Mouse (Mus musculus) layer of hippocampus, adult 2 months (tissue): ENCODE results near the gene Cmtm1. TPM values are rescaled to one million over a fixed set of nuclear protein-coding genes. Genes with fewer than 3 reads are reported as not detected.
A peak's percentile ranks its signal among the peaks of the same experiment; 100 is the strongest.
"Not testable (repeated sequence)": the region's sequence is repeated elsewhere in the genome, so short reads cannot be mapped to it uniquely, and the experiment has no call there.

Source experiments
- DNase-seq, 2 experiments: peaks; one replicate each; pipeline ENCODE4 v3.0.0; 2022; ENCODE audit warnings: low spot score in 2 of 2
- H3K27ac ChIP-seq: fragments of 200-600 bp; 2 replicates; pipeline ENCODE4 v1.8.1; 2022
- H3K4me3 ChIP-seq: fragments of 200-600 bp; 2 replicates; pipeline ENCODE4 v1.8.1; 2022; ENCODE audit warnings: mild to moderate bottlenecking
- CTCF ChIP-seq: fragments of 200-600 bp; conservative IDR thresholded peaks from 2 replicates; pipeline ENCODE4 v1.8.1; 2022; ENCODE audit warnings: antibody characterized with exemption, mild to moderate bottlenecking, moderate library complexity
- total RNA-seq, 2 experiments: library from RNA; stranded (reverse); gene quantifications; 2 replicates each; pipeline ENCODE4 v1.2.3; 2021

Gene Cmtm1
- total RNA-seq, 2 experiments from 2014 or later = not detected

DNA sequence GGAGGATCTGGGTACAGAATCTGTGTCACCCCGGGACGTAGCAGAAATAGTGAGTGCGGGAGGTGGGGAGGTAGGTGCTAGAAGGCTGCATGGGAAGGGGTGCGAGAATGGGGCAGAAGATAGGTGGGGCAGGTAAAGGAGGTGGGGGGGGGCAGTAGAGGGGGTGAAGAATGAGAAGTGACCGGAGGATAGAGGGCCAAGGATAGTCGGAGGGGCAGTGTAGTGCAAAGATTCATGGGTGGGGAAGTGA is 30.0 kb upstream of the Cmtm1 start:
- H3K27ac ChIP-seq = peak overlapping the region; percentile 82; the same call in 1 of the 2 replicates
- no peak for TF ChIP-seq CTCF

DNA sequence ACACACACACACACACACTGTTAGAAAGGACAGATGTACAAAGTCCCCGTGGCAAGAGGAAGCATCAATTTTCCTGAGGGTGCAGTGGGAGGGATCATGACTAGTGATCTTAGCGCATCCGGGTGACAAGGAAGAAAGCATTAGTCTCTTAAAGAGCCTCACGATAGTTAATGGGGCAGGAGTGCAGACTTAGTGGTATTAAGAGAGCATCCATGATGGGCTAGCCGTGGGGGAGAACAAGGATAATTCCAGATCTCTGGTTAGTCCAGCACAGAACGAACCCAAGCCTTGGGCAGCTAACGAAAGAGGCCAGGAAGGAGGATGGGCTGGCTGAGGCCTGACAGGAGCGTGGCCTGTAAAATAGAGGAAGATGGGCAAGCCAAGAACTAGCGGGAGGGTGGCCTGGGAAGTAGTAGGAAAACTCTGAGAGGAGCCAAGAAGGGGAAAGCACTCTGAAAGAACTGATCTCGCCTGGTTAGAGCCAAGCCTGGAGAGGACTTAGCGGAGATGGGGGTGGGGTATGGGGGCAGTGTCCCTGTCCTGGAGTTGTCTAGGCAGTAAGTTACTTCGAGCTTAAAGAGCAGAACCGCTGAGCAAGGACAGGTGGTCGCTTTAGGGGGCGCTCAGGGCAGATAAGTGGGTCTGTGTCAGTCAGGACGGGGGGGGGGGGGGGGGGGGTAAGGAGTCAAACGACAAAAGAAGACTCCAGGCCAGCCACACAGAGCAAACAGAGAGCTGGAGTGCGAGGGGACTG is 29.5 kb upstream of the Cmtm1 start, which contains the start of gene Cmtm3:
Gene Cmtm3 (plus strand): TSS at position 182 of the 754 bp plus-strand sequence.
- Histone ChIP-seq H3K27ac (peak within 1 kb of the TSS; percentile 82; the same call in 1 of the 2 replicates), H3K4me3 (peak within 1 kb of the TSS; percentile 68)
- no peak for TF ChIP-seq CTCF
- no peak for DNase-seq

More for the DNA sequence above, 30.0 kb upstream of the Cmtm1 start:
- peak overlapping the region; percentile 68 for H3K4me3 ChIP-seq
- DNase-seq = no peak

DNA sequence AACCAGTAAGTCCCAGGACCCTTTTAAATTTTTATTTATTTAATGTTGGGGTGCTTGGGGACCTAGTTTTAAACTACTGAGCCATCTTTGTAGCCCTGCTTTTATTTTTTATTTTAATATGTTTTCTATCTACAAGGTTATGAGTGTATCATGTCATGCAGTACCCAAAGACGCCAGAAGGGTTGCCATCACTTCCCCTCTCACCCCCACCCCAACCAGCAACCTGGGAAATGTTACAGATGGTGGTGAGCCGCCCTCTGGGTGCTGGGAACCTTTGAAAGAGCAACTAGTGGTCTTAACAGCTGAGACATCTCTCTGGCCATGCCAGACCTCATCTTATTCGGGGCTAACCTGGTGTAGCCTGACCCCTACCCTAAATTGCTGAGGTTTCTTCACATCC is 27.9 kb upstream of the Cmtm1 start:
- Histone ChIP-seq H3K27ac (no peak overlapping the region), H3K4me3 (no peak overlapping the region)
- DNase-seq = no peak
- peak; percentile 48 for TF ChIP-seq CTCF

DNA sequence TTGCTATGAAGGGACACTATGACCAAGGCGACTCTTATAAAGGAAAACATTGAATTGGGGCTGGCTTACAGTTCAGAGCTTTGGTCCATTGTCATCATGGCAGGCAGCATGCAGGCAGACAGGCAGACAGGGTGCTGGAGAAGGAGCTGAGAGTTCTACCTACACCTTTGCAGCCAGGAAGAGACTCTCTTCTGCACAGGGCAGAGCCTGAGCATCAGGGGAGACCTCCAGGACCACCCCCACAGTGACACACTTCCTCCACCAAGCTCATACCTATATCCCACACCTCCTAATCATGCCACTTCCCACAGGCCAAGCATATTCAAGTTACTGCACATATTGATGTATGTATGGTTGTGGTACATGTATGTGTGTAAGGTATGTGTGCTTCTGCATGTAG is 26.9 kb upstream of the Cmtm1 start:
- no peak overlapping the region for H3K4me3 ChIP-seq
- no peak overlapping the region for H3K27ac ChIP-seq
- no peak for DNase-seq
- TF ChIP-seq CTCF = no peak

DNA sequence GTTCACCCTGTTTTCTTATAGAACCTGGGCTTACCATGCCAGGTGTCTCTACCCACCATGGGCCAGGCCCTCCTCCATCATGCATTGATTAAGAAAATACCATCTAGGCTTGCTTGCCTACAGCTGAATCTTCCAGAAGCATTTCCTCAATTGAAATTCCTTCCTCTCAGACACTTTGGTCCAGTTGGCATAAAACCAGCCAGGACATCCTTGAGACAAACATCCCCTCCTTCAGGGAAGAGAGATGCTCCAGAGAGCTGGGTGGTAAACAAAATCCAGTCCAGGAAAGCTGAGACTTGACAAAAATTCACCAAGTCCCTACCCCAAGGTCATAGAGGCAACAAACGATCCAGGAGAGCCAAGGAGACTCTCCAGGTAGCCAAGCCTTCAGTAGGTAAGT is 24.3 kb upstream of the Cmtm1 start:
- TF ChIP-seq CTCF = no peak
- Histone ChIP-seq H3K27ac (no peak overlapping the region), H3K4me3 (no peak overlapping the region)
- DNase-seq = no peak

DNA sequence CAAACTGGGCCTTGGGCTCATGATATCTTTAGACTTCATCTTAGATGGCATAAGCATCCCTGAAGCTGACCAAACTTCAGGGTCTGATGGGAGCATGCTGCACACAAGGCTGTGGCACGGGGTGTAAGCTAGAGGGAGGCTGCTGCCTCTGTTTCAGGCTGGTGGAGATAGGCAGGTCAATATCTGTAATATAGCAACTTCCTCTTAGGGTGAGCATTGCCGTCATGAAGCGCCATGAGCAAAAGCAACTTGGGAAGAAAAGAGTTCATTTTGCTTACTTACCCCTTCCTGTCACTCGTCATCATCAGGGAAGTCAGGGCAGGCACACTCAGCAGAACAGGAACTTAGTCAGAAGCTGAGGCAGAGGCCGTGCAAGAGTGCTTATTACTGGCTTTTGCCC is 23.8 kb upstream of the Cmtm1 start:
- H3K27ac ChIP-seq = no peak overlapping the region
- DNase-seq = no peak
- no peak overlapping the region for H3K4me3 ChIP-seq
- no peak for TF ChIP-seq CTCF

DNA sequence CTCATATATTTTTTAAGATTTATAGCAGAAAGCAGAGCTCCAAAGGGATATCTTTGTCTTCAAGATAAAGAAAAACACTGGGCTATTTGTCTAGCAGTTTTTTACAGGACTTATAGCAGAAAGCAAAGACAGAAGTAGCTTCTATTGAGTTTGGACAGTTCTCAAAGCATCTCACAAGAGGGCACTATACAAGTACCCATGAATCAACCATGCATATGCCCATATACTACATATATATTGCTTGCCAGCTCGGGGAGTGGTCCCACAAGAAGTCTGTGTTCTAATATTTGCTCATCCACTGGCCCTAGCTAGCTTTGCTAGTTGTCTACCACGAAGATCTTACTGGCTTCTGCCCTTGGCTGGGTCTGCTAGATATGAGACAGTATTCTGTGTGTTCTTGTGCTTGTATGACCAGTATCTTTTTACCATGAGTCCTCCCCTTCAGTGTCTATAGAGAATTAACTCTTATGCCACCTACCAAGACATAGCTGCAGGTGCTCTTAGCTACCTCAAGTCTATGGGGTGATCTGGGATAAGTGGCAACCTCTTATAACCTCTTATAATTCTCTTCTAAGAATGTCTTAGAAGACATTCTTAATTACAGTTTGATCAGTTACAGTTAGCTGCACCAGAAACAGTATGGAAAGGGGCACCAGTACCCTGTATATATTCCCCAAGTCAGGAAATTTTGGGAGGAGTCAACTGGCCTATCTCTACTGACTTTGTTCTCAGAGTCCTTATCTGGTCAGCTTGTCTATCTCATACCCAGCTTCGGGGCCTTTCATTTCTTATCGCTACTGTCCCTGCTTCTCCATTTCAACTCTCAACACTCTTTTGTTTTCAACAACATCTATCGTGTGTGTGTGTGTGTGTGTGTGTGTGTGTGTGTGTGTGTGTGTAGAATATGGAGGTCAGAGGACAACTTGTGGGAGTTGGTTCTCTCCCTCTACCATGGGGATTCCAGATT is 23.0 kb upstream of the Cmtm1 start:
- DNase-seq = no peak
- peak; percentile 33 for TF ChIP-seq CTCF
- H3K27ac ChIP-seq = no peak overlapping the region
- H3K4me3 ChIP-seq = no peak overlapping the region

DNA sequence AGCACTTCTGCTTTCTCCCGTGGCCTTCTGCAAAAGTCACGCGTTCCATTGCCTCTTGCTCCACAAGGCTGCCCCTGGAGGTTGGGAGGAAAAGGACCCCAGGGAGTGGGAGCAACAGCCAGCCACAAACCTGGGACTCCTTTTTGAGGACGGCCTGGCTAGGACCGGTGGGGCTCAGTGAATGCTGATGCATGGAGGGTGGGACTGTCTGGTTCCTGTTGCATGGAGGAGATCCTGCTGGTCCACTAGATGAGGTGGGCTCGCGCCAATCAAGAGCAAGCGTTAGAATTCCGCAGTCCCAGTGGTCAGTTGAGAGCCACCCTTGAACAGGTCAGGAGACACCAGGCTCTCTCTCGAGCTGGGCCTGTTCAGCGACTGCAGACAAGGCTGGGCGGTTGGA is 12.0 kb upstream of the Cmtm1 start, which contains the start of gene Cmtm2b:
Gene Cmtm2b (plus strand): TSS at position 301 of the 400 bp plus-strand sequence.
- not testable (repeated sequence) for DNase-seq, H3K27ac ChIP-seq, H3K4me3 ChIP-seq

DNA sequence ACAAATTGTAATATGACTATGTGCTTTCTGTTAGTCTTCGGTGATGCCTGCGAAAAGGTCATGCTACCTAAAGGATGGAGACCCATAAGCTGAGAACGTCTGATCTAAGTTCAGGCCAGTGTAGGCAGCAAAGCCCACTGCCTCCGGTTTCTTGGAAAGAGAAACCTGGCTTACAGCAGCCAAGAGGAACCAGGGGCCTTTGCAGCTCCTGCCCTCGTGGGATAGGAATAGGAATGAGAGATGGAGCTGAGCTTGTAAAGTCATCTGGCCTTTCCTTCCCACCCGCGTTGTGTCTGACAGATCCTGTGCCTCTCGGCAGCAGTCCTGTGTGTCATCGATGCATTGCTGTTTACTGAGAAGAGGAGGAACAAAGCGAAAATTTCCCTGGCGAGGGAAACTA is 11.3 kb upstream of the Cmtm1 start, which contains the start of gene Gm11020:
Gene Gm11020 (plus strand): TSS at position 301 of the 400 bp plus-strand sequence.
- not testable (repeated sequence) for H3K4me3 ChIP-seq, DNase-seq, H3K27ac ChIP-seq

DNA sequence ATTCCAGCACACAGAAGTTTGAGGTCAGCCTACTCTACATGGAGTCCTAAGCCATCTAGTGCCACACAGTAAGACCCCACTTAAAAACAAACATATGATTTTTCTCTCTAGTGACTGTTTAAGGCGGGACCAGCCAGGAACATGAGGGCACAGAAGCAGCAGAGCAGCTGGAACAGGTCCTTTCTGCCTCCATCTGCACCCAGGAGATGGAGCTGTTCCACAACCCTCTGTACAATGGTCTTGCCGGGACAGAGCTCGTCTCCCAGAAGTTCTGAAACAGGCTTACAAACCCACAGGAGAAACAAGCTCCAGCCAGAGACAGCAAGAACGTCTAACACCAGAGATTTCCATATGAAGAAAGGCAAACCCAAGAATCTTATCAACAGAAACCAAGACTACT is 3.4 kb upstream of the Cmtm1 start:
- H3K4me3 ChIP-seq = no peak overlapping the region
- H3K27ac ChIP-seq = no peak overlapping the region
- DNase-seq = no peak
- TF ChIP-seq CTCF = peak; percentile 67

DNA sequence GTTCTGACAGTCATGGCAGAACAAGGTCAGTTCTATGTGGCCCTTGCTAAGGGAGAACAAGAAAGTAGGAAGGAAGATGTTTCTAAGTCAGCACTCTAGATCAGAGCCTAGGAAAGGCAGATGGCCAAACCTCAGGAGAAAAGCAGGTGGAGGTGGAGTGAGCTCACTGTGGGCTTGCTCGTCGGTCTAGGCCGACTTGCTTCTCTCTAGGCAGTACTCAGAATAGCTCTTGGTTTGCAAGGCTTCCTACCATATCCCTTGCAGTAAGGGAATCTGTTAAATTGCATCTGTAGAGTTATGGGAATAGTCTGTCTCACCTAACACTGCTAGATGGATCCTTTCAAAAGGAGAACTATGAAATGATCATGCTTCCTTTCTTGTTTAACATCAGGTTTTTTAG is 2.1 kb upstream of the Cmtm1 start:
- H3K4me3 ChIP-seq, H3K27ac ChIP-seq, DNase-seq: not testable (repeated sequence)

DNA sequence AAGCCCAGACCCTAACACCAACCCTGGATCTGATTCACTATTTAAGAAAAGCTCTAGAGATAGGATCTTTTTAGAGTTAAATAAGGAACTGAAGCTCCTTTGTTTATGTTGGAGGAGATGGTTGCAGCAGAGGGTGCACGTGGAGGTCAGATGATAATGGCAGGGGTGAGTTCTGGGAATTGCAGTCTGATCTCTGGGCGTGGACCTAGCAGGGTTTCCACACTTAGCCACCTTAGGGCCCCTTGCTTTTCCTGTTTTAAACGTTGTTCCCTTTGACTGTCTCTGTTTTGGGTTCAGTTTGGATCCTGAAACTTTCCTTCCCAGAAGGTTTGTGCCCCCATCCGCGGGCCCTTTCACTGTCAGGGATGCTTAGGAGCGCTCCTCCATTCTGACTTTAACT is 1.6 kb downstream of the Cmtm1 start:
- H3K4me3 ChIP-seq, H3K27ac ChIP-seq, DNase-seq: not testable (repeated sequence)

DNA sequence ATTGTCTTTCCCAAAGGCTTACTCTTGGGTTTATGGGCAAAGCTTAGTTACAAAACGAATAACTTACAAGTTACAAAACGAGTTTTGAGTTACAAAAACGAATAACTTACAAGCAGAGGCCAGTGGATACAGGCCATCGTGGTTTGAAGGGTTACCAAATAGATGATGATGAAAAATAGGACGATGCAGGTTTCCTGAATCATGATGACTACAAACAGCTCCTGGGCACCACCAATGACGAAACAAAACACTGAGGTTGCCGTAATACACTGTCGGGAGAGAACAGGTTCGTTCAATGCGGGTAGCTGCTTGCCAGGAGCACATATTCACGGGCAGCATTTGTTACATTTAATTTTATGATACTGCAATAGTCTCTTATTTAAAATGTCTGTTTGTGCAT is 5.0 kb downstream of the Cmtm1 start:
- TF ChIP-seq CTCF = no peak
- Histone ChIP-seq H3K4me3 (no peak overlapping the region), H3K27ac (no peak overlapping the region)
- no peak for DNase-seq

DNA sequence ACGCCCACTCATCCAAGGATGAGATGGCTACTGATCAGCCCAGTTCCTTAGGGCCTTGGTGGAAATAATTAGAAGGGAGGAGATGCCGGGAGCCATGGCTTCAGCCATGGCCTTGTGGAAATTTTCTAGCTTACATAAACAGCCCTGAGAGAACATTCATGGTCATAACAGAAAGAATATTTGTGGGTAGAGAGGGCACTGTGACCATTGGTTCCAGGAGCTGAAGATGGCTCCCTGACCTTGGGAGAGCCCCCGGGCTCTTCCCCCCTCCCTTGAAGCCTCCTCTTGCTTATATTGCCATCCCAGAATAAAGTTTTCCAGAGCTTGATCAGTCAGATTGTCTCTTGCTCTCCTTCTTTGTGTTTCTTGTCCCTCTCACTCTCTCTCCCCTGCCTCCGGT is 7.4 kb downstream of the Cmtm1 start:
- not testable (repeated sequence) for H3K4me3 ChIP-seq, H3K27ac ChIP-seq, DNase-seq

DNA sequence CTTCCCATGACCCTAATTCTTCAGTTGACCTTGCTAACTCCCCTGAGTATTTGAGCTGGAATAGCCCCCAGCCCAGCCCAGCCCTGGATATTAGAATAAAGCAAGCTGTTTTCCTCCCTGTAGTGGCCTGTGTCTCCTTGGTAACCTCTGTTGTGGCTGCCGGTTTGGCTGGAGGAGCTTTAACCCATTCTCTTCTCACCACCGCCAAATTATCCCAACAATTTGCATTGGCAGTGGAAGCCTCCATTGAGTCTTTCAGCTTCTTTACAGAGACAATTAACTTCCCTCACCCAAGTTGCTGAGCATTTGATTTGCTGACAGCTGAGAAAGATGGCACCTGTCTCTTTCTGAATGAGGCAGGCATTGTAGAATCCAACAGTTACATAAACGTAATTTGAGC is 8.4 kb downstream of the Cmtm1 start:
- not testable (repeated sequence) for H3K4me3 ChIP-seq
- H3K27ac ChIP-seq = peak overlapping the region; percentile 36; the same call in 1 of the 2 replicates
- peak in 1 of 2 experiments; percentile 4 for DNase-seq
